Mouse (Mus musculus): ENCODE data around the gene Scyl1. TPM values are rescaled to one million over a fixed set of nuclear protein-coding genes. Genes with fewer than 3 reads are reported as not detected.
A peak's percentile ranks its signal among the peaks of the same experiment; 100 is the strongest.

Gene Scyl1
- polyA plus RNA-seq, 1 experiment from 2014 or later, result 56.9 TPM

DNA sequence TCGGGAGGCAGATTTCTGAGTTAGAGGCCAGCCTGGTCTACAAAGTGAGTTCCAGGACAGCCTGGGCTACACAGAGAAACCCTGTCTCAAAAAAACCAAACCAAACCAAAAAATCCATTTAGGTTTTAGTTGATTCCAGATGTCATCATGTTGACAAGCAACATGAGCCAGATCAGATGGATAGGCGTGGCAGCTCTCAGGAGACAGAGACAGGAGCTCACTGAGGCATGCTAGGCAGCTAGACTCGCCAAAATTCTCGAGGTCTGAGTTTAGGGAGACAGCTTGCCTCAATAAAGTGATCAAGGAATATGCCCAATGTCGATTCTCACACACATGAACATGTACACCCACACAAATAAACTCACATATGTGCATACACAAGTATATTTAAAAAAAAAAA is 17.8 kb upstream of the Scyl1 start:
- Histone ChIP-seq H3K27me3 (ENCODE audit: control insufficient read depth, insufficient read depth, low read length) (no peaks in the 10 kb centered on the region), H3K4me1 (ENCODE audit: control insufficient read depth in 2 of 2, insufficient read depth in 2 of 2, low read length in 2 of 2) (peaks cover 7 to 17% of the 10 kb centered on the region in 2 experiments), H3K4me3 (ENCODE audit: control insufficient read depth in 1 of 2, insufficient read depth in 1 of 2, low read depth in 1 of 2, low read length in 2 of 2) (no peak overlapping the region), H3K9me3 (ENCODE audit: control insufficient read depth, low read length) (no peaks in the 10 kb centered on the region), H3K4me2 (ENCODE audit: low read length) (no peak overlapping the region), H3K36me3 (ENCODE audit: control insufficient read depth, insufficient read depth, low read length) (no peaks in the 10 kb centered on the region), H3K27ac (replicated peaks in 1 of 2; ENCODE audit: control insufficient read depth in 1 of 2, insufficient read depth in 1 of 2, low read depth in 2 of 2, low read length in 2 of 2) (no peak overlapping the region), H3K9ac (ENCODE audit: low read length) (no peak overlapping the region)
- ATAC-seq (ENCODE audit: insufficient number of reproducible peaks, insufficient read depth, low FRiP score, low read depth), result no peak
- WGBS, result 67% methylated on average over 5 of the region's 5 CpGs

DNA sequence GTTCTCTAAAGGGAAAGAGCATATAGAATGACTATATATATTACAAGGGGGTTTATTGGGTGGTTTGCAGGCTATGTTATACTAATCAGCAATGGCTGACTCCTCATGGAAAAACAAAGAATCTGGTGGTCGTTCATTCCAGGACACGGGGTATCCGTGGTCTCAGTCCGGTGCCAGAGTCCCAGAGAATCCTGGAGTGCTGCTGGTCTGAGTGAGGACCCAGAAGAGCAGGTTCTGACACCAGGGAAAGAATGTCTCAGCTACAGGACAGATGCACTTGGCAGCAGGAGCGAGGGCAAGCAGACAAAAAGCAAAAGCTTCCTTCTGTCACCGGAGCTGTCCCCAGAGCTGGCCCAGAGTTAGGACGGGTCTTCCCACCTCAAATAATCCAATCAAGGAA is 17.4 kb upstream of the Scyl1 start:
- H3K4me1 ChIP-seq (ENCODE audit: control insufficient read depth in 2 of 2, insufficient read depth in 2 of 2, low read length in 2 of 2), result peaks cover 7 to 17% of the 10 kb centered on the region in 2 experiments
- H3K27ac ChIP-seq (replicated peaks in 1 of 2; ENCODE audit: control insufficient read depth in 1 of 2, insufficient read depth in 1 of 2, low read depth in 2 of 2, low read length in 2 of 2), result peak overlapping the region in 1 of 2 experiments; percentile 87; a peak in 1 of 4 replicates
- H3K36me3 ChIP-seq (ENCODE audit: control insufficient read depth, insufficient read depth, low read length), result no peaks in the 10 kb centered on the region
- no peaks in the 10 kb centered on the region for H3K9me3 ChIP-seq (ENCODE audit: control insufficient read depth, low read length)
- H3K27me3 ChIP-seq (ENCODE audit: control insufficient read depth, insufficient read depth, low read length), result no peaks in the 10 kb centered on the region
- no peak overlapping the region for H3K4me3 ChIP-seq (ENCODE audit: control insufficient read depth in 1 of 2, insufficient read depth in 1 of 2, low read depth in 1 of 2, low read length in 2 of 2)
- ATAC-seq (ENCODE audit: insufficient number of reproducible peaks, insufficient read depth, low FRiP score, low read depth), result no peak
- H3K9ac ChIP-seq (ENCODE audit: low read length), result no peak overlapping the region
- no peak overlapping the region for H3K4me2 ChIP-seq (ENCODE audit: low read length)
- WGBS, result 74% methylated on average over 7 of the region's 7 CpGs

DNA sequence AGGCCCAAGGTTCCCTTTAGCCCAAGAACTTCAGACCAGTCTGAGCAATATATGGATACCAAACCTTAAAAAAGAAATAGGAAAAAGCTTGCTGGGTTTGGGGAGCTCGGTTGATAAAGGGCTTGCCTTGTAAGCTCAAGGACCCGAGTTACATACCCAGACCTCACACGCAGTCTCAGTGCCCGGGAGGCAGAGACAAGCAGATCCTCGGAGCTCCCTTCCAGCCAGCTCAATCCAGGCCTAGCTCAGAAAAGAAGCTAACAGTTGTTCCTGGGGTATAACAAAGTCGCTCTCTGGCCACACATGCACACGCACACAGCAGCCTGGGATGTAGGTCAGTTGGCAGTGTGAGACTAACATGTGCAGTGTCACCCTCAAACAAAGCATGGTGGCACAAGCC is 16.7 kb upstream of the Scyl1 start:
- H3K4me3 ChIP-seq (ENCODE audit: control insufficient read depth in 1 of 2, insufficient read depth in 1 of 2, low read depth in 1 of 2, low read length in 2 of 2), result no peak overlapping the region
- ATAC-seq (ENCODE audit: insufficient number of reproducible peaks, insufficient read depth, low FRiP score, low read depth), result no peak
- peaks cover 7 to 17% of the 10 kb centered on the region in 2 experiments for H3K4me1 ChIP-seq (ENCODE audit: control insufficient read depth in 2 of 2, insufficient read depth in 2 of 2, low read length in 2 of 2)
- peak overlapping the region; percentile 87 for H3K27ac ChIP-seq (replicated peaks in 1 of 2; ENCODE audit: control insufficient read depth in 1 of 2, insufficient read depth in 1 of 2, low read depth in 2 of 2, low read length in 2 of 2)
- H3K36me3 ChIP-seq (ENCODE audit: control insufficient read depth, insufficient read depth, low read length), result no peaks in the 10 kb centered on the region
- no peaks in the 10 kb centered on the region for H3K9me3 ChIP-seq (ENCODE audit: control insufficient read depth, low read length)
- 69% methylated on average over 7 of the region's 7 CpGs for WGBS
- no peaks in the 10 kb centered on the region for H3K27me3 ChIP-seq (ENCODE audit: control insufficient read depth, insufficient read depth, low read length)
- H3K4me2 ChIP-seq (ENCODE audit: low read length), result no peak overlapping the region
- H3K9ac ChIP-seq (ENCODE audit: low read length), result peak overlapping the region; percentile 54

DNA sequence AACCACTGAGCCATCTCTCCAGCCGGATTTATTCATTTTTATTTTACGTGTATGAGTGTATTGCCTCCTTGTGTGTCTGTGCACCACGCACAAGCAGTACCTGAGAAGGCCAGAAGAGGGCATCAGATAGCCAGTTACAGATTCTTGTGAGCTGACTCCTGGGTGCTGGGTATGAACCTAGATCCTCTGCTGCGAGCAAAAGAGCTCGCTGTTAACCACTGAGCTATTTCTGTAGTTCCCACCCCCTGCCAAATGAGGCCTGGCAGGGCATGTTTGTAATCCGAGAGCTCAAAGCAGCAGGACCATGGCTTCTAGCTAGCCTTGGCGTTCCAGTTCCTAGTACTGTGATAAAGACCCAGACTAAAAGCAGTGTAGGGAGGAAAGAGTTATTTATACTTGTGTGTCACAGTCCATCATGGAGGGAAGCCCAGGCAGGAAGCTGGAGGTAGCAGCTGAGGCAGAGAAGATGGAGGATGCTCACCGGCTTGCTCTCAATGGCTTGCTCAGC is 16.0 kb upstream of the Scyl1 start:
- WGBS, result 9% methylated on average over 8 of the region's 8 CpGs
- H3K9ac ChIP-seq (ENCODE audit: low read length), result peak overlapping the region; percentile 54
- no peak overlapping the region for H3K4me3 ChIP-seq (ENCODE audit: control insufficient read depth in 1 of 2, insufficient read depth in 1 of 2, low read depth in 1 of 2, low read length in 2 of 2)
- H3K27me3 ChIP-seq (ENCODE audit: control insufficient read depth, insufficient read depth, low read length), result no peaks in the 10 kb centered on the region
- ATAC-seq (ENCODE audit: insufficient number of reproducible peaks, insufficient read depth, low FRiP score, low read depth), result peak; percentile 81
- H3K9me3 ChIP-seq (ENCODE audit: control insufficient read depth, low read length), result no peaks in the 10 kb centered on the region
- H3K27ac ChIP-seq (replicated peaks in 1 of 2; ENCODE audit: control insufficient read depth in 1 of 2, insufficient read depth in 1 of 2, low read depth in 2 of 2, low read length in 2 of 2), result peak overlapping the region; percentile 87
- no peaks in the 10 kb centered on the region for H3K36me3 ChIP-seq (ENCODE audit: control insufficient read depth, insufficient read depth, low read length)
- H3K4me1 ChIP-seq (ENCODE audit: control insufficient read depth in 2 of 2, insufficient read depth in 2 of 2, low read length in 2 of 2), result peaks cover 7 to 17% of the 10 kb centered on the region in 2 experiments
- 0 out of 2 replicates have a peak overlapping the region, but pooled peaks have one; percentile 2 for H3K4me2 ChIP-seq (ENCODE audit: low read length)

DNA sequence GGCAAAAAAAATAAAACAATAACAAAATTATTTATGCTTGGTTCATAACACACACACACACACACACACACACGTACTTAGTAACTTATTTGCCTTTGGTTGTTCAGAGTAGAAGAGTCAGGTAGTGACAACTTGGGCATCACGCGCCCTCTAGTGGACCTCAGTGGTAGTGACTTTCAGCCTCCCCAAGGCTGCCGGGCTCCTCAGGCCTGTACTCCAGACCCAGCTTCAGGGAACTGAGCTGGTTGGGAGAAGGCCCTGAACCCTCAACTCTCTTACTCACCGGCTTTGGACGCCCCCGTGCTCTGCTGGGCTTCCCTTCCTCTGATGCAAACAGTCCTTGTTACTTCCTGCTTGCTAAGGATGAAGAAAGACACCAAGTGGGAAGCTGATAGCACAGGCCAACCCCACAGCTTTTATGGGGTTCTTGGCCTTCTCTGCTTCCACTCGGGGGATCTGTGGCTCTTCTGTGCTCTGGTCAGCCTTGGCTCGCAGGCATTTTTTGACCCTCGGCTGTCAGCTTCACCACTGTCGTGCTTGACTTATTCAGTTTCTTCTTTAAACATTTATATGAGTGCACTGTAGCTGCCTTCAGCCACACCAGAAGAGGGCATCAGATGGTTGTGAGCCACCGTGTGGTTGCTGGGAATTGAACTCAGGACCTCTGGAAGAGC is 15.4 kb upstream of the Scyl1 start:
- H3K4me1 ChIP-seq (ENCODE audit: control insufficient read depth in 2 of 2, insufficient read depth in 2 of 2, low read length in 2 of 2), result peaks cover 7 to 17% of the 10 kb centered on the region in 2 experiments

DNA sequence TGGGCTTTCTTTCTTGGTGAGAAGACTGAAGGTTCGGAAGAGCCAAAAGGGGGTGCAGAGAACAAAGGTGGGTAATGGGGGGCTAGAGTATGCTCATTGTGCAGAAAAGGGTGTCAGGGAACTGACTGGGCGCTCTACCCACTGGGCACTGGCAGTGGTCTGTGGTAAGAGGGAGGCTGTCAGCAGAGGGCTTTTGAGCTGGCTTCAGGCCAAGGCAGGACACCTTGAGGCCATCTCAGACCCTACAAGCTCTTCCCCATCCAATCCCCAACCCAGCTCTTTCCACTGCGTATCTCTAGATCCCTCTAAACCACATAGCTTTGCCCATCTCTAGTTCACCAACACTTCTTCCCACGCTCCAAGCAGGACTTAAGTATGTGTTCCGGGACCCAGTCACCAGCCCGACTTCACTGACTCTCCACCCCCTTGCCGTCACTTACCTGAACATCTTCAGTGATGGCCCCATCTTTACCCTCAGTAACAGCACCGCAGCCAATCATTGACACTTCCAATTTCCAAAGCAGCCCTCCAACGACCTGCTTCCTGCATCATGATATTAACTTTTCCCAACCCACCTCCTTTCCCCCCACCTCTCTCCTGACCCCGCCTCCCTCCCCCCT is 13.8 kb upstream of the Scyl1 start:
- WGBS, result 60% methylated on average over 10 of the region's 10 CpGs
- no peaks in the 10 kb centered on the region for H3K36me3 ChIP-seq (ENCODE audit: control insufficient read depth, insufficient read depth, low read length)
- no peak for ATAC-seq (ENCODE audit: insufficient number of reproducible peaks, insufficient read depth, low FRiP score, low read depth)
- no peak overlapping the region for H3K27ac ChIP-seq (replicated peaks in 1 of 2; ENCODE audit: control insufficient read depth in 1 of 2, insufficient read depth in 1 of 2, low read depth in 2 of 2, low read length in 2 of 2)
- no peak overlapping the region for H3K4me2 ChIP-seq (ENCODE audit: low read length)
- H3K9ac ChIP-seq (ENCODE audit: low read length), result no peak overlapping the region
- H3K4me1 ChIP-seq (ENCODE audit: control insufficient read depth in 2 of 2, insufficient read depth in 2 of 2, low read length in 2 of 2), result peaks cover 7 to 17% of the 10 kb centered on the region in 2 experiments
- no peaks in the 10 kb centered on the region for H3K9me3 ChIP-seq (ENCODE audit: control insufficient read depth, low read length)
- no peaks in the 10 kb centered on the region for H3K27me3 ChIP-seq (ENCODE audit: control insufficient read depth, insufficient read depth, low read length)
- H3K4me3 ChIP-seq (ENCODE audit: control insufficient read depth in 1 of 2, insufficient read depth in 1 of 2, low read depth in 1 of 2, low read length in 2 of 2), result no peak overlapping the region

More for the DNA sequence above, 15.4 kb upstream of the Scyl1 start:
- Histone ChIP-seq H3K9ac (ENCODE audit: low read length) (peak overlapping the region; percentile 42; the same call in 1 of the 2 replicates), H3K4me3 (ENCODE audit: control insufficient read depth in 1 of 2, insufficient read depth in 1 of 2, low read depth in 1 of 2, low read length in 2 of 2) (no peak overlapping the region), H3K27me3 (ENCODE audit: control insufficient read depth, insufficient read depth, low read length) (no peaks in the 10 kb centered on the region), H3K36me3 (ENCODE audit: control insufficient read depth, insufficient read depth, low read length) (no peaks in the 10 kb centered on the region), H3K27ac (replicated peaks in 1 of 2; ENCODE audit: control insufficient read depth in 1 of 2, insufficient read depth in 1 of 2, low read depth in 2 of 2, low read length in 2 of 2) (peak overlapping the region; percentile 20 to 87), H3K9me3 (ENCODE audit: control insufficient read depth, low read length) (no peaks in the 10 kb centered on the region), H3K4me2 (ENCODE audit: low read length) (0 out of 2 replicates have a peak overlapping the region, but pooled peaks have one; percentile 1)
- ATAC-seq (ENCODE audit: insufficient number of reproducible peaks, insufficient read depth, low FRiP score, low read depth), result peak; percentile 71
- 11% methylated on average over 12 of the region's 12 CpGs for WGBS

DNA sequence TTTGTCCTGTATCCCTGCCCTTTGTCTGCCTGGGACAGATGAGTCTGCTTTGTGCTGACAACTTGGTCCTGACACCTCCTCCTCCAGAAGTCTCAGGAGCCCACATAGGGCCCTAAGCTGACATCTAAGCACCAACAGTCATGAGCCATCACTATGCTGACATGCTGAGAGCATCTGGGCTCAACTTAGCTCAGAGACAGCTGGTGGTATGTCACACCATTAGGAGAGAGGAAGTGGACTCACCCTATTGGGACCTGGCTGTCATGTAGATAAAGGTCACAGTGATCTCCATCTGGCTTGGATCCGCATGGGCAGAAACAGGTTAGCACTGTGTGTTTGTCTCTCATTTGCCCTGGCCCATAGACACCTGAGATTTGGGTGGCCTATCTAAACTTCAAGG is 10.9 kb upstream of the Scyl1 start:
- 75% methylated on average over 1 of the region's 1 CpGs for WGBS
- H3K36me3 ChIP-seq (ENCODE audit: control insufficient read depth, insufficient read depth, low read length), result no peaks in the 10 kb centered on the region
- peaks cover 0 to 5% of the 10 kb centered on the region in 2 experiments; a peak in 1 of 4 replicates for H3K4me1 ChIP-seq (ENCODE audit: control insufficient read depth in 2 of 2, insufficient read depth in 2 of 2, low read length in 2 of 2)
- no peak overlapping the region for H3K27ac ChIP-seq (replicated peaks in 1 of 2; ENCODE audit: control insufficient read depth in 1 of 2, insufficient read depth in 1 of 2, low read depth in 2 of 2, low read length in 2 of 2)
- no peak overlapping the region for H3K4me2 ChIP-seq (ENCODE audit: low read length)
- H3K4me3 ChIP-seq (ENCODE audit: control insufficient read depth in 1 of 2, insufficient read depth in 1 of 2, low read depth in 1 of 2, low read length in 2 of 2), result no peak overlapping the region
- no peaks in the 10 kb centered on the region for H3K9me3 ChIP-seq (ENCODE audit: control insufficient read depth, low read length)
- no peak for ATAC-seq (ENCODE audit: insufficient number of reproducible peaks, insufficient read depth, low FRiP score, low read depth)
- H3K9ac ChIP-seq (ENCODE audit: low read length), result no peak overlapping the region
- no peaks in the 10 kb centered on the region for H3K27me3 ChIP-seq (ENCODE audit: control insufficient read depth, insufficient read depth, low read length)
